Mouse (Mus musculus): ENCODE results near the gene Phyhipl. TPM values are rescaled to one million over a fixed set of nuclear protein-coding genes. Genes with fewer than 3 reads are reported as not detected.

Phyhipl gene
- not detected in 2 replicates for total RNA-seq (2014; rRNA removed)
- polyA plus RNA-seq (2012; rRNA removed): not detected in 2 replicates

GRCm38 (mm10) chr10:70655828-70656227, at the start of gene Phyhipl:
Phyhipl (minus strand) TSS chr10:70655965.
- Histone ChIP-seq H3K36me3 (ENCODE audit: control insufficient read depth, insufficient read depth, low read length) (no peaks in the 10 kb centered on the region), H3K9ac (ENCODE audit: low read depth, low read length) (no peak within 1 kb of the TSS), H3K4me1 (ENCODE audit: control insufficient read depth, insufficient read depth, low read length) (no peaks in the 10 kb centered on the region), H3K4me3 (ENCODE audit: insufficient read depth, low read depth, low read length) (no peak within 1 kb of the TSS), H3K27ac (replicated peaks; ENCODE audit: insufficient read depth, low read depth, low read length) (no peak within 1 kb of the TSS), H3K79me2 (ENCODE audit: control insufficient read depth, insufficient read depth, low read length) (no peaks in the 10 kb centered on the region), H3K27me3 (ENCODE audit: control insufficient read depth, insufficient read depth, low read length) (no peaks in the 10 kb centered on the region)
- no peak for DNase-seq (ENCODE audit: extremely low read depth, low read depth, low spot score)
- 79% methylated on average over 7 of the region's 7 CpGs for WGBS
- no peak for TF ChIP-seq POLR2A (IDR thresholded peaks at IDR 0.05; ENCODE audit: extremely low read depth, insufficient read depth, low read length)
- no peak for TF ChIP-seq CTCF (IDR thresholded peaks at IDR 0.05; ENCODE audit: low read depth, low read length)

- H3K36me3 ChIP-seq (ENCODE audit: control insufficient read depth, insufficient read depth, low read length): no peaks in the 10 kb centered on the region
- TF ChIP-seq POLR2A (IDR thresholded peaks at IDR 0.05; ENCODE audit: extremely low read depth, insufficient read depth, low read length) (no peak), CTCF (IDR thresholded peaks at IDR 0.05; ENCODE audit: low read depth, low read length) (no peak)
- H3K4me3 ChIP-seq (ENCODE audit: insufficient read depth, low read depth, low read length): no peak overlapping the region
- H3K79me2 ChIP-seq (ENCODE audit: control insufficient read depth, insufficient read depth, low read length): no peaks in the 10 kb centered on the region
- H3K27ac ChIP-seq (replicated peaks; ENCODE audit: insufficient read depth, low read depth, low read length): no peak overlapping the region
- no peaks in the 10 kb centered on the region for H3K4me1 ChIP-seq (ENCODE audit: control insufficient read depth, insufficient read depth, low read length)
- H3K9ac ChIP-seq (ENCODE audit: low read depth, low read length): no peak overlapping the region
- DNase-seq (ENCODE audit: extremely low read depth, low read depth, low spot score): no peak
- 67% methylated on average over 6 of the region's 6 CpGs for WGBS
- H3K27me3 ChIP-seq (ENCODE audit: control insufficient read depth, insufficient read depth, low read length): no peaks in the 10 kb centered on the region
Observed at GRCm38 (mm10) chr10:70703211-70703610, 47.4 kb upstream of the Phyhipl start.

GRCm38 (mm10) chr10:70699581-70699980, 43.8 kb upstream of the Phyhipl start:
- DNase-seq (ENCODE audit: extremely low read depth, low read depth, low spot score): no peak
- H3K9ac ChIP-seq (ENCODE audit: low read depth, low read length): no peak overlapping the region
- H3K4me1 ChIP-seq (ENCODE audit: control insufficient read depth, insufficient read depth, low read length): no peaks in the 10 kb centered on the region
- TF ChIP-seq POLR2A (IDR thresholded peaks at IDR 0.05; ENCODE audit: extremely low read depth, insufficient read depth, low read length) (no peak), CTCF (IDR thresholded peaks at IDR 0.05; ENCODE audit: low read depth, low read length) (no peak)
- H3K36me3 ChIP-seq (ENCODE audit: control insufficient read depth, insufficient read depth, low read length): no peaks in the 10 kb centered on the region
- no peaks in the 10 kb centered on the region for H3K27me3 ChIP-seq (ENCODE audit: control insufficient read depth, insufficient read depth, low read length)
- no peak overlapping the region for H3K27ac ChIP-seq (replicated peaks; ENCODE audit: insufficient read depth, low read depth, low read length)
- no peak overlapping the region for H3K4me3 ChIP-seq (ENCODE audit: insufficient read depth, low read depth, low read length)
- 87% methylated on average over 7 of the region's 7 CpGs for WGBS
- no peaks in the 10 kb centered on the region for H3K79me2 ChIP-seq (ENCODE audit: control insufficient read depth, insufficient read depth, low read length)

- TF ChIP-seq CTCF (IDR thresholded peaks at IDR 0.05; ENCODE audit: low read depth, low read length): no peak
- TF ChIP-seq POLR2A (IDR thresholded peaks at IDR 0.05; ENCODE audit: extremely low read depth, insufficient read depth, low read length): no peak
- DNase-seq (ENCODE audit: extremely low read depth, low read depth, low spot score): no peak
- no peaks in the 10 kb centered on the region for H3K27me3 ChIP-seq (ENCODE audit: control insufficient read depth, insufficient read depth, low read length)
- no peak overlapping the region for H3K9ac ChIP-seq (ENCODE audit: low read depth, low read length)
- H3K79me2 ChIP-seq (ENCODE audit: control insufficient read depth, insufficient read depth, low read length): no peaks in the 10 kb centered on the region
- WGBS: 86% methylated on average over 3 of the region's 3 CpGs
- H3K4me3 ChIP-seq (ENCODE audit: insufficient read depth, low read depth, low read length): no peak overlapping the region
- H3K4me1 ChIP-seq (ENCODE audit: control insufficient read depth, insufficient read depth, low read length): no peaks in the 10 kb centered on the region
- no peaks in the 10 kb centered on the region for H3K36me3 ChIP-seq (ENCODE audit: control insufficient read depth, insufficient read depth, low read length)
- no peak overlapping the region for H3K27ac ChIP-seq (replicated peaks; ENCODE audit: insufficient read depth, low read depth, low read length)
Observed at GRCm38 (mm10) chr10:70698014-70698413, 42.2 kb upstream of the Phyhipl start.

- no peak for TF ChIP-seq CTCF (IDR thresholded peaks at IDR 0.05; ENCODE audit: low read depth, low read length)
- no peak for TF ChIP-seq POLR2A (IDR thresholded peaks at IDR 0.05; ENCODE audit: extremely low read depth, insufficient read depth, low read length)
- Histone ChIP-seq H3K79me2 (ENCODE audit: control insufficient read depth, insufficient read depth, low read length) (no peaks in the 10 kb centered on the region), H3K4me1 (ENCODE audit: control insufficient read depth, insufficient read depth, low read length) (no peaks in the 10 kb centered on the region), H3K9ac (ENCODE audit: low read depth, low read length) (no peak overlapping the region), H3K36me3 (ENCODE audit: control insufficient read depth, insufficient read depth, low read length) (no peaks in the 10 kb centered on the region), H3K27ac (replicated peaks; ENCODE audit: insufficient read depth, low read depth, low read length) (no peak overlapping the region), H3K4me3 (ENCODE audit: insufficient read depth, low read depth, low read length) (no peak overlapping the region), H3K27me3 (ENCODE audit: control insufficient read depth, insufficient read depth, low read length) (no peaks in the 10 kb centered on the region)
- WGBS: 75% methylated on average over 29 of the region's 29 CpGs
- DNase-seq (ENCODE audit: extremely low read depth, low read depth, low spot score): no peak
Observed at GRCm38 (mm10) chr10:70696748-70697585, 41.2 kb upstream of the Phyhipl start.

GRCm38 (mm10) chr10:70689346-70689745, 33.6 kb upstream of the Phyhipl start:
- Histone ChIP-seq H3K4me3 (ENCODE audit: insufficient read depth, low read depth, low read length) (no peak overlapping the region), H3K36me3 (ENCODE audit: control insufficient read depth, insufficient read depth, low read length) (no peaks in the 10 kb centered on the region), H3K79me2 (ENCODE audit: control insufficient read depth, insufficient read depth, low read length) (no peaks in the 10 kb centered on the region), H3K27ac (replicated peaks; ENCODE audit: insufficient read depth, low read depth, low read length) (no peak overlapping the region), H3K4me1 (ENCODE audit: control insufficient read depth, insufficient read depth, low read length) (no peaks in the 10 kb centered on the region), H3K27me3 (ENCODE audit: control insufficient read depth, insufficient read depth, low read length) (no peaks in the 10 kb centered on the region), H3K9ac (ENCODE audit: low read depth, low read length) (no peak overlapping the region)
- no peak for DNase-seq (ENCODE audit: extremely low read depth, low read depth, low spot score)
- TF ChIP-seq POLR2A (IDR thresholded peaks at IDR 0.05; ENCODE audit: extremely low read depth, insufficient read depth, low read length): no peak
- no peak for TF ChIP-seq CTCF (IDR thresholded peaks at IDR 0.05; ENCODE audit: low read depth, low read length)
- 81% methylated on average over 6 of the region's 6 CpGs for WGBS

Measured in liver, adult 2 months (tissue).